Mouse (Mus musculus): Measurements from ENCODE around the gene Uggt1. TPM values are rescaled to one million over a fixed set of nuclear protein-coding genes. Genes with fewer than 3 reads are reported as not detected.

The Uggt1 gene
- polyA plus RNA-seq, 1 experiment, result 15.9 TPM

GRCm38 (mm10) chr1:36214324-36214723, 30.2 kb downstream of the Uggt1 start:
- no peaks in the 10 kb centered on the region for H3K4me1 ChIP-seq (ENCODE audit: control insufficient read depth, insufficient read depth, insufficient read length)
- H3K27ac ChIP-seq (ENCODE audit: insufficient read depth, low read length), result no peak overlapping the region
- peaks cover 22% of the 10 kb centered on the region for H3K36me3 ChIP-seq (ENCODE audit: control insufficient read depth, insufficient read depth, low read length)
- H3K4me3 ChIP-seq (ENCODE audit: extremely low read depth, insufficient read depth, insufficient read length), result no peak overlapping the region
- DNase-seq (ENCODE audit: low read depth in 1 of 2, low spot score in 2 of 2), result no peak
- TF ChIP-seq POLR2A (IDR thresholded peaks at IDR 0.05; ENCODE audit: low read depth, low read length), result no peak
- TF ChIP-seq CTCF (IDR thresholded peaks at IDR 0.05; ENCODE audit: extremely low read depth, insufficient read depth, insufficient read length, insufficient replicate concordance), result no peak
- no peaks in the 10 kb centered on the region for H3K27me3 ChIP-seq (ENCODE audit: control insufficient read depth, insufficient read depth, low read length)
- 84% methylated on average over 4 of the region's 4 CpGs for WGBS

GRCm38 (mm10) chr1:36201739-36202138, 42.8 kb downstream of the Uggt1 start:
- DNase-seq (ENCODE audit: low read depth in 1 of 2, low spot score in 2 of 2), result no peak

GRCm38 (mm10) chr1:36194482-36194881, 50.0 kb downstream of the Uggt1 start:
- no peak for TF ChIP-seq CTCF (IDR thresholded peaks at IDR 0.05; ENCODE audit: extremely low read depth, insufficient read depth, insufficient read length, insufficient replicate concordance)
- no peak for TF ChIP-seq POLR2A (IDR thresholded peaks at IDR 0.05; ENCODE audit: low read depth, low read length)
- Histone ChIP-seq H3K27ac (ENCODE audit: insufficient read depth, low read length) (no peak overlapping the region), H3K4me1 (ENCODE audit: control insufficient read depth, insufficient read depth, insufficient read length) (no peaks in the 10 kb centered on the region), H3K36me3 (ENCODE audit: control insufficient read depth, insufficient read depth, low read length) (peaks cover 45% of the 10 kb centered on the region), H3K4me3 (ENCODE audit: extremely low read depth, insufficient read depth, insufficient read length) (no peak overlapping the region), H3K27me3 (ENCODE audit: control insufficient read depth, insufficient read depth, low read length) (no peaks in the 10 kb centered on the region)
- no peak for DNase-seq (ENCODE audit: low read depth in 1 of 2, low spot score in 2 of 2)
- WGBS, result 94% methylated on average over 3 of the region's 3 CpGs

More at GRCm38 (mm10) chr1:36201739-36202138, 42.8 kb downstream of the Uggt1 start:
- 94% methylated on average over 12 of the region's 12 CpGs for WGBS
- Histone ChIP-seq H3K4me3 (ENCODE audit: extremely low read depth, insufficient read depth, insufficient read length) (no peak overlapping the region), H3K27ac (ENCODE audit: insufficient read depth, low read length) (no peak overlapping the region), H3K36me3 (ENCODE audit: control insufficient read depth, insufficient read depth, low read length) (peaks cover 28% of the 10 kb centered on the region), H3K27me3 (ENCODE audit: control insufficient read depth, insufficient read depth, low read length) (no peaks in the 10 kb centered on the region), H3K4me1 (ENCODE audit: control insufficient read depth, insufficient read depth, insufficient read length) (no peaks in the 10 kb centered on the region)
- TF ChIP-seq CTCF (IDR thresholded peaks at IDR 0.05; ENCODE audit: extremely low read depth, insufficient read depth, insufficient read length, insufficient replicate concordance) (no peak), POLR2A (IDR thresholded peaks at IDR 0.05; ENCODE audit: low read depth, low read length) (no peak)

- Histone ChIP-seq H3K36me3 (ENCODE audit: control insufficient read depth, insufficient read depth, low read length) (peaks cover 39% of the 10 kb centered on the region), H3K4me3 (ENCODE audit: extremely low read depth, insufficient read depth, insufficient read length) (no peak overlapping the region), H3K27me3 (ENCODE audit: control insufficient read depth, insufficient read depth, low read length) (no peaks in the 10 kb centered on the region), H3K27ac (ENCODE audit: insufficient read depth, low read length) (no peak overlapping the region), H3K4me1 (ENCODE audit: control insufficient read depth, insufficient read depth, insufficient read length) (no peaks in the 10 kb centered on the region)
- 94% methylated on average over 11 of the region's 11 CpGs for WGBS
- no peak for DNase-seq (ENCODE audit: low read depth in 1 of 2, low spot score in 2 of 2)
- TF ChIP-seq POLR2A (IDR thresholded peaks at IDR 0.05; ENCODE audit: low read depth, low read length) (no peak), CTCF (IDR thresholded peaks at IDR 0.05; ENCODE audit: extremely low read depth, insufficient read depth, insufficient read length, insufficient replicate concordance) (no peak)
Observed at GRCm38 (mm10) chr1:36191966-36192365, 52.6 kb downstream of the Uggt1 start.

GRCm38 (mm10) chr1:36180038-36180437, 64.5 kb downstream of the Uggt1 start:
- H3K4me3 ChIP-seq (ENCODE audit: extremely low read depth, insufficient read depth, insufficient read length), result no peak overlapping the region
- 68% methylated on average over 5 of the region's 5 CpGs for WGBS
- TF ChIP-seq POLR2A (IDR thresholded peaks at IDR 0.05; ENCODE audit: low read depth, low read length) (no peak), CTCF (IDR thresholded peaks at IDR 0.05; ENCODE audit: extremely low read depth, insufficient read depth, insufficient read length, insufficient replicate concordance) (no peak)
- H3K27me3 ChIP-seq (ENCODE audit: control insufficient read depth, insufficient read depth, low read length), result no peaks in the 10 kb centered on the region
- H3K27ac ChIP-seq (ENCODE audit: insufficient read depth, low read length), result no peak overlapping the region
- no peak for DNase-seq (ENCODE audit: low read depth in 1 of 2, low spot score in 2 of 2)
- H3K36me3 ChIP-seq (ENCODE audit: control insufficient read depth, insufficient read depth, low read length), result peaks cover 57% of the 10 kb centered on the region
- no peaks in the 10 kb centered on the region for H3K4me1 ChIP-seq (ENCODE audit: control insufficient read depth, insufficient read depth, insufficient read length)

- no peak for DNase-seq (ENCODE audit: low read depth in 1 of 2, low spot score in 2 of 2)
- H3K27ac ChIP-seq (ENCODE audit: insufficient read depth, low read length), result no peak overlapping the region
- H3K4me3 ChIP-seq (ENCODE audit: extremely low read depth, insufficient read depth, insufficient read length), result no peak overlapping the region
- H3K36me3 ChIP-seq (ENCODE audit: control insufficient read depth, insufficient read depth, low read length), result peaks cover 54% of the 10 kb centered on the region
- H3K27me3 ChIP-seq (ENCODE audit: control insufficient read depth, insufficient read depth, low read length), result no peaks in the 10 kb centered on the region
- TF ChIP-seq POLR2A (IDR thresholded peaks at IDR 0.05; ENCODE audit: low read depth, low read length) (no peak), CTCF (IDR thresholded peaks at IDR 0.05; ENCODE audit: extremely low read depth, insufficient read depth, insufficient read length, insufficient replicate concordance) (no peak)
- H3K4me1 ChIP-seq (ENCODE audit: control insufficient read depth, insufficient read depth, insufficient read length), result no peaks in the 10 kb centered on the region
- WGBS, result 89% methylated on average over 8 of the region's 8 CpGs
Observed at GRCm38 (mm10) chr1:36173461-36173860, 71.1 kb downstream of the Uggt1 start.

GRCm38 (mm10) chr1:36172941-36173340, 71.6 kb downstream of the Uggt1 start:
- Histone ChIP-seq H3K27me3 (ENCODE audit: control insufficient read depth, insufficient read depth, low read length) (no peaks in the 10 kb centered on the region), H3K4me1 (ENCODE audit: control insufficient read depth, insufficient read depth, insufficient read length) (no peaks in the 10 kb centered on the region), H3K36me3 (ENCODE audit: control insufficient read depth, insufficient read depth, low read length) (peaks cover 52% of the 10 kb centered on the region), H3K4me3 (ENCODE audit: extremely low read depth, insufficient read depth, insufficient read length) (no peak overlapping the region), H3K27ac (ENCODE audit: insufficient read depth, low read length) (no peak overlapping the region)
- no peak for DNase-seq (ENCODE audit: low read depth in 1 of 2, low spot score in 2 of 2)
- WGBS, result 70% methylated on average over 6 of the region's 6 CpGs
- no peak for TF ChIP-seq POLR2A (IDR thresholded peaks at IDR 0.05; ENCODE audit: low read depth, low read length)
- no peak for TF ChIP-seq CTCF (IDR thresholded peaks at IDR 0.05; ENCODE audit: extremely low read depth, insufficient read depth, insufficient read length, insufficient replicate concordance)
